Mouse (Mus musculus): ENCODE results near the gene Rai14. TPM values are rescaled to one million over a fixed set of nuclear protein-coding genes. Genes with fewer than 3 reads are reported as not detected.

Rai14 gene
- polyA plus RNA-seq, 1 experiment: 20.0 TPM

DNA sequence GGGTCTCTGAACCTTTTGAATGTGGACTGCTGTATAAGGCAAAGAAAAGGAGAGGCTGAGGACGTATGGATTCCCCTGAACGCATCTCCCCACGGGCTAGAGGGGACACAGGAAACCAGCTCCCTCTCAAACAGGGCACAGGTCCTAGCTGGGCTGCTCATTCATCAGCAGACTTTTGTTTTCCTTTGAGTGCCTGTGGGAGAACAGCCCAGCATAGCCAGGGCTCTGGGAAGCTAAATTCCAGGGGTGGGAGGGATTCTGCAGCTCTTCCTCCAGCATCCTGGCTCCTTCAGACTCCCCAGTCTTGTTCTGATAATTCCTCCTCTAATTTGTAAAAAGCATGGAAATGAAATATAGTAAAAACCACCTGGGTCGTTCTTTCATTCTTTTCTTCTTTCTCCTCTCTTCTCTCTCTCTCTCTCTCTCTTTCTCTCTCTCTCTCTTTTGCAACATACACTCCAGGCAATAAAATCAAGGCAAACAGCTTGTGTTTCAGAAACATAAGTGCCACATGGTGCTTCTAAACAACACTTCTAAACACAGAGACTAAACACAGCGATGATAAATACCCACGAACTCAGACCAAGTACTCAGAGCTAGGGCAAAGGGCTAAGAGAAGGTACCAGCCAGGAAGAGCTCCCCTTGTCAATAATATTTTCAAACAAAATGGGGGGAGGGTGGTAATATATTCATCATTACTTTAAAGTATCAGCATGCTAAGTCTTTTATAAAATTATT, 65.9 kb downstream of the Rai14 start:
- DNase-seq (ENCODE audit: low spot score): no peak

GRCm38 (mm10) chr15:10646297-10646696, 68.1 kb downstream of the Rai14 start:
- no peak for DNase-seq (ENCODE audit: low spot score)

DNA sequence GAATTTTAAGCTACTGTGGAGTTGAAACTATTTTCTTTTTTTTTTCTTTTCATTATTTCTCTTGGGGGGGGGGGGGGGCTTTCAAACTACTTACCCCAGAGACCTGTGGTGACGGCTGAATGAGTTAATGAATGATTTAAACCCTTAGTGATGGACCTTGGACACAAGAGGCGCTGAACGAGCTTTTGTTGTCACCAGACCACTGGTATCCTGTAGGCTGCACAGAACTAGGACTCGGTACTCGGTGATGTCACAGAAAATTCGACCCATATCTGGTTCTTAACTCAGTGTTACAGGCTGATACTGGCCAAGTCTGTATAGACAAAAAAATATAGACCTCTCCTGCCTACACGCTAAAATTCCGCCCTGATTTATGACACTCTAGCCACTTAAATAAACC, 69.3 kb downstream of the Rai14 start:
- DNase-seq (ENCODE audit: low spot score): no peak

DNA sequence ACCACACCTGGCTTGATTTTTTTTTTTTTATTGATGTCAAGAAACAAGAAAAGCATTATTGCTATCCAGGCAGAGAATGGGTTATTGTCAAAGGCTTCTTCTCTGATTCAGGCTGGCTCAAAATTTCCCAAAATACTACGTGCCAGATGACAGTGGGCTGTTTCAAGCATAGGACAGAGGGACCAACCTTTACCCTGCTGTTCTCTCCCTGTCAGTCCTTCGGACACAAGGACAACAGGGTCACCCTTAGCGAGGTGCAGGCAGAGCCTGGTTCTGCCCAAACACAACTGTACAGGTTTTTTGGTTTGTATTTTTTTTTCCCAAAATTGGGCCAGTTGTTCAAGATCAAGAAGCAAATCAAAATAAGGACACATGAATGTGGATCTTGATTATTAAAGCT, 70.6 kb downstream of the Rai14 start:
- no peak for DNase-seq (ENCODE audit: low spot score)

- no peak for DNase-seq (ENCODE audit: low spot score)
Measured at GRCm38 (mm10) chr15:10643224-10643623, 71.2 kb downstream of the Rai14 start.

- no peak for DNase-seq (ENCODE audit: low spot score)
Measured at GRCm38 (mm10) chr15:10642419-10642818, 72.0 kb downstream of the Rai14 start.

- DNase-seq (ENCODE audit: low spot score): no peak
Measured at GRCm38 (mm10) chr15:10640721-10641120, 73.7 kb downstream of the Rai14 start.

DNA sequence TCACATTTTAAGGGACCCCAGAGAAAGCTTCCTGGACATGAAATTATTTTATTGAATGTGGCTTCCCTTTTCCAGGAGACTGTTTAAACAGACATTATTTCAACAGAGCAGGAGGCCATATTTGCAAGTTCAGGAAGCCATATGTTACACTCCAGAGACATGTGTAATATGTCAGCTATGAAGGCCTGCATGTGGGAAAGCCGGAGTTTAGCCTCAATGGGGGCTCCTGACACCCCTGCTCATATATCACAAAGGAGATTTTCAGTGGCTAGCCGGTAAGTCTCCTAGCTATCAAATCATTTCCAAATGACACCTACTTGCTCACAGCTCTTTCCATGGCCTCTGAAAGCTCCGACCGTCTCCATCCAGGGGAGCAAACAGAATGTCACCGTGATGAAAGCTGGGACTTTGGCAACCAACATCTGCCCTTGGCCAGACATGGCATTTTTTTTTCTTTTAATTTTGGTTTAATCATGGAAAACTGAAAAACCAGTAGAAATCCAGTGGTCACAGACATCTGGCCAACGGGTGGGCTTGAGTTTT, 77.1 kb downstream of the Rai14 start:
- no peak for DNase-seq (ENCODE audit: low spot score)

GRCm38 (mm10) chr15:10636844-10637243, 77.6 kb downstream of the Rai14 start:
- no peak for DNase-seq (ENCODE audit: low spot score)

DNA sequence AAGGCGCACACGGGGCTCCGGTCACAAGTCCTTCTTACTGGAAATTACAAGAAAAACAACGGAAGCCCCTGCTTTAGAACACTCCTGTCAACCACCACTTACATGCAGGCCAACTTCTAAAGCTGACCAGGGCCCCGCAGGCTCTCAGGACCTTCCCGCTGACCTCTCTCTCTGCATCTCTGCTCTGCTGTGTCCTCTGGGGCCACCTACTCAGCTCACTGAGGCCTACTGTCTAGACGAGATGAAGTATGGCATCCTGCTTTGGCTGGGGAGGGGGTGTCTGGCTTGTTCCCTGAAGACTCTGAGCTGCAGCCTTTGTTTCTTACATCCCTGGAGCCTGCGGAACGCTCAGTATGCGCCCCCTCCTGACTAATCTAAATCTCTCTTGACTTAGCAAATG, 79.3 kb downstream of the Rai14 start:
- DNase-seq (ENCODE audit: low spot score): no peak

GRCm38 (mm10) chr15:10634176-10634575, 80.2 kb downstream of the Rai14 start:
- no peak for DNase-seq (ENCODE audit: low spot score)

GRCm38 (mm10) chr15:10633381-10633780, 81.0 kb downstream of the Rai14 start:
- no peak for DNase-seq (ENCODE audit: low spot score)

DNA sequence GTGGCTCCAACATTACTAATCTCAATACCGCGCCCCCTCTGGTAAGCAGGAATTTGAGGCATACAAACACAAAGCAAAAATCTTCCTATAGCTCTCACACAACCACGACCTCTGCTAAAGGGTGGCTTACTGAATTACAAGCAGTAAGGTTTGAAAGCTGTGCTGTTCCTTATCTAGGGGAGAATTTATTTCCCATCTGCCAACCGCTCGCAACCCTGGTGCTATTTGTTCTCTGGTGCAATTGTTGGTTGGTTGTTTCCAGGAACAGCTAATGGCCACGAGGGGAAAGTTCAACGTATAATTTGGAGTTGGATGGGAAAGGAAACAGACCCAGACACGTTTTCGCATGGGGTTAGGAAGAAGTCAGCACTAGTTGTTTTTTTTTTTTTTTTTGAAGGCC, 81.8 kb downstream of the Rai14 start:
- DNase-seq (ENCODE audit: low spot score): no peak

DNA sequence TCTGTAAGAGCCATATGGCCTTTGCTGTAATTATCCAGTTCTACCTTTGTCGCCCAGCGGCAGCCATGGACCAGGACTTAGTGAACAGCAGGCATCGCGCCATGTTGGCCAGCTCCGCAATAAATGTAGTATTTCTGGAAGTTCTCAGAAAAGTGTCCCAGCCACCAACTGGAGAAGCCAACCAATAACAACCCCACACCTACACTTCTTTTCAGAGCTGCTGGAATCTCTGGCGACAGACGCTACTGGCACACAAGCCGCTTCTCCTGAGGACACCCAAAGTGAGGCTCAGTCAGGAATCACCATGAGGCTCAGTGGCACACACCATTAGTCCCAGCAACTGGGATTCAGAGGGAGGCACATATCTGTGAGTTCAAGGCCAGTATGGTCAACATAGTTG, 82.4 kb downstream of the Rai14 start:
- no peak for DNase-seq (ENCODE audit: low spot score)

DNA sequence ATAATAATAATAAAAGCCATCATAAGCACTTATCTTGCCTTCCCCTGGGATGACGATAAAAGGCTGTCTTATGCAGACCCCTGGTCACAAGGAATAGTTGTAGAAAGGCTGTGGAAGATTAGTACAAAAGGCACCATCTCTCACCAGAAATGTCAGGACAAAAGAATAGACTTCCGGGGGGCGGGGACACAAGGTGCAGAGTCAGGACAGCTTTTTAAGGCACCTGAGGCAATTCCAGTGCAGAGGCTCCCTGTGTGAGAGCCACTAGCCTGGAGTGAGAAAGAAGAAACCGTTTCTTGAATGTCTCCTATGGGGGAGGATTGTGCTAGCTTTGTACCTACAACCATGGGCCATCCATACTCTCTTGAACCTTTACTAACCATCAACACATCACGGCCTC, 82.9 kb downstream of the Rai14 start:
- no peak for DNase-seq (ENCODE audit: low spot score)

DNA sequence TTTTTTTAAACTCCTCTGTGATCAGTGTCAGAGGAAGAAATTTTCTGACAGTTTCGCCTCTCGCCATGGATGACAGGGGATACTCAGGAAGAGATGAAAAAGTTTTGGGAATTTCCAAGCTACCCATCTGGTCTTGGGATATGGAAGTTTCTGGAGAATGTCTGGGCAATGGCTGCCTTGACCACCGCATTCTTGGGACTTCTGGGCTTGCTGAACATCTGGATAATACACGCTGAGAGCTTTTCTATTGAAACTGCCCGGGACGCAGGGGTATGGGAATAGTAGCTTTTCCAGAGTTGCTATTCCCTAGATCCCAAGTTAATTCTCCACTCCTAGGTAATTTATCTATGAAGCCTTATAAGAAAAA, 85.5 kb downstream of the Rai14 start:
- DNase-seq (ENCODE audit: low spot score): no peak

GRCm38 (mm10) chr15:10628131-10628979, 86.1 kb downstream of the Rai14 start:
- no peak for DNase-seq (ENCODE audit: low spot score)

GRCm38 (mm10) chr15:10623571-10624227, 90.7 kb downstream of the Rai14 start:
- DNase-seq (ENCODE audit: low spot score): no peak

GRCm38 (mm10) chr15:10621194-10621593, 93.2 kb downstream of the Rai14 start:
- no peak for DNase-seq (ENCODE audit: low spot score)

- no peak for DNase-seq (ENCODE audit: low spot score)
Measured at GRCm38 (mm10) chr15:10619678-10620077, 94.7 kb downstream of the Rai14 start.

- no peak for DNase-seq (ENCODE audit: low spot score)
Measured at GRCm38 (mm10) chr15:10618276-10618675, 96.1 kb downstream of the Rai14 start.

DNA sequence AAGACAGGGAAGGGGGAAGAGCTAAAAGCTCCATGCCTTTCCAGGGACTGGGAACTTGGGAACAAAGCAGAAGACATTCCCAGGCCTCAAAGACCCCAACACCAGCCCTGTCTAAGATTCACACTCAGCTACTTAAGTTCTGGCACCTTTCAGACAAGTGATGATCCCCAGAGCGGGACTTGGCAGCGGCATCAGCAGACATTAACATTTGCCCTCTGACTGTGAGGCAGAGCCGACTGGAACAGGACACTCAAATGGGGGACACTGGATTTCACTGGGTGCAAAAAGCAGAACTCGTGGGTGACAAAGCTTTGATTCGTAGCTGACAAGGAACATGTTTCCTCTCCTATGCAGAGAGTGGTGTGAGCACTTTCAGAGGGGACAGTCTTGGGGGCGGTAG, 98.4 kb downstream of the Rai14 start:
- DNase-seq (ENCODE audit: low spot score): no peak

Data from urinary bladder, adult 2 months (tissue).